Mouse (Mus musculus) ovary, postnatal 36 days (tissue): Measurements from ENCODE around the gene Slc6a3.
A peak's percentile ranks its signal among the peaks of the same experiment; 100 is the strongest.

Experiments used
- DNase-seq: peaks from one replicate; pipeline ENCODE4 v3.0.0; 2022; ENCODE audit warnings: low spot score, mixed read lengths

The Slc6a3 gene

DNA sequence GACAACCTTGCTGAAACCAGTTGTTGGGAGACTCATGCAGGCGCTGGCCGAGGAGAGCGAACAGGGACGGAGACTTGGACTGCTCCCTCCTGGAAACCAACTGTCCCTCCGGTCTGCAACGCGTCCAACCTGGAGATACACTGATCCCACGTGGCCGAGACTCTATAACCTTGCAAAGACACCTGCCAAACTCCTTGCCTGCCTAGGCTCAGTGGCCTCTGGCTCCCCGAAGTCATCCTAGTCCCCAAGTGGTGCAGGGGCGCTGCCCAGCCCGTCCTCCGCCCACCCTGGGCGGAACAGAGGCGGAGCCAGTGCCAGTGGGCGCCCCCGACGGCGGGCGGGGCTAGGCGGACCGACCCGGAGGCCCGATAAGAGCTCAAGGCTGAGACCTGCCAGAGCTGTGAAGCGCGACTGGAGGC is at the start of gene Slc6a3:
Gene Slc6a3, plus strand, starts transcription at position 345 of the 419 bp plus-strand sequence.
- peak; percentile 72 for DNase-seq

DNA sequence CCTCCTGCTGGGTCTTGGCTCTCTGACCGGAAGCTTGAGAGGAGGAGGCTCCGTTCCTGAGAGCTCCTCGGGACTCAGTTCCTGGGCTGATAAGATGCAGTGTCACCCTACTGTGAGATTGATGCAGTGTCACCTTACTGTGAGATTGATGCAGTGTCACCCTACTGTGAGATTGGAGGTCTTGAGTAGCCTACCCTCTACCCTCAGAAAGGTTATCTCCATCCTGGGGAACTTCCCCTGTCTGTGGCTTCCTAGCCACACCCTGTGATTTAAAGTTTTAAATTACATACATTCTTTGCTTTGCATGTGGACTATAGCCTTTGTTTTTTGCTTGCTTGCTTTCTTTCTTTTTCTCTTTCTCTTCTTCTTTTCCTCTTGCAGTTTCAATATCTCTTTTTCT is 48.4 kb upstream of the Slc6a3 start:
- no peak for DNase-seq

DNA sequence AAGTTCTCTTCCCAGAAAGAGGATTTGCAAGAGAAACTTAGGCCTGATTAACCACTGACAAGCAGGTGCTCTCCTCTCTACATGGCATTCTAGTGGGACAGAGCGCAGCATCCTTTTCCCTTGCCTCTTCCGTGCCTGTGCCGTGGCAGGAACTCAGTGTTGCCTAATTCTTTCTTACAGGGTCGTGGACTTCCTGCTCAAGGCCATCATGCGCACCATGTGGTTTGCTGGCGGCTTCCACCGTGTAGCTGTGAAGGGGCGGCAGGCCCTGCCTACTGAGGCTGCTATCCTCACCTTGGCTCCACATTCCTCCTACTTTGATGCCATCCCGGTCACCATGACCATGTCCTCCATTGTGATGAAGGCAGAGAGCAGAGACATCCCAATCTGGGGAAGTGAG is 47.8 kb upstream of the Slc6a3 start:
- no peak for DNase-seq

DNA sequence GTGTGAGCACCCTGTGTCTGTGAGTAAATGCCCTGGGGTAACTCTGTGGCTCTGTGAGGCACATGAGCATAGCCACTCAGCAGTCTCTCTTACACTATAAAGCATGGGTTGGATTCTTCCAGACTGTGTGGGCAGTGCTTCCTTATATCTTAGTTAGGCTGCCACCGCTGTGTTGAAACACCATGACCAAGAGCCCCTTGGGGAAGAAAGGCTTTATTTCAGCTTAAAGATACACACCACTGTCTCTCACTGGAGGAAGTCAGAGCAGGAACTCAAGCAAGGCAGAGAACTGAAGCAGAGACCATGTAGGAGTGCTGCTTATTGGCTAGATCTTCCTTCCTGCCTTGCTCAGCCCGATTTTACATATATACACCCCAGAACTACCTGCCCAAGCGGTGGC is 46.6 kb upstream of the Slc6a3 start:
- DNase-seq, result no peak

DNA sequence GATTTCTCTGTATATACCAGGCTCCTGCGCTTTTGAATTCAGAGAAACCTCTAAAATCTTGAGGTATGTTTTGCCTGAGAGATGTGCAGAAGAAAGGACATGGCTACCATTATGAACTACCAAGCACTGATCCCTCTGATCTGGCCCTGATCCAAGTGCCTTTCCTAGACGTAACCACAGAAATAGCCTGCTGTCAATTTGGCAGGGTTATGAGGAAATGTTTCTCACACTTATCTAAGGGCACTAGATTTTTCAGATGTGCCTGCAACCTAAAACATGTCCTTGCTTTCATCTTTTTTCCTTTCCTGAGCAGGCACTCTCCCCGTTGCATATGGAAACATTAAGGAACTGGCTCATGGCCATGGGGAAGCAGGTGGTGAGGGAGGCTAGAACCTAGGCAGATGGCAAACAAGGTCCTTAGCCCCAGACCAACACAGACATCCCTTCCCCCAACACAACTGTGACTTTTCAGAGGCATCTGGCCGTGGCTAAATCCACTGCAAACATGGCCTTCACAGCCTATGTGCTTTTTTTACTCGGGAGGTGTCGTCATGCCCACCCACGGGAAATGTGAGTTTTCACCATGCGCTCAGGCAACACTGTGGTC is 45.9 kb upstream of the Slc6a3 start:
- no peak for DNase-seq

DNA sequence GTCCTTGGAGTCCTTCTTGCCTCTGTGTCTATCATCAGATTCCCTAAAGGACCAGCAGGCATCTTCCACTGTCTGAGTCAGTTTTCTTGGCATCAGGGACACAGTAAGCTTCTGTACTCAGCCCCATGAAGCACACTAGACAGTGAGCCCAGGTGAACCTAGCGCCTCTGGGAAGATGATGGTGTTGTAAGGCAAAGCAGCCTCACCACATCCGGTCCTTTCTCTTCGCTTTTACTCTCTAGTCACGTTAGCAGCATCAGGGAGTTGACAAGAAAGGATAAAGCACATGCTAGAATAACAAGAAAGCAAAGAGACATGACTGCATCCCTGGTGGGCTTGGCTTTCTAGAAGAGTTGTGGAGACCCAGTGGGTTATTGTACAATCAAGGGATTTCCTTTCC is 43.4 kb upstream of the Slc6a3 start:
- DNase-seq, result no peak

DNA sequence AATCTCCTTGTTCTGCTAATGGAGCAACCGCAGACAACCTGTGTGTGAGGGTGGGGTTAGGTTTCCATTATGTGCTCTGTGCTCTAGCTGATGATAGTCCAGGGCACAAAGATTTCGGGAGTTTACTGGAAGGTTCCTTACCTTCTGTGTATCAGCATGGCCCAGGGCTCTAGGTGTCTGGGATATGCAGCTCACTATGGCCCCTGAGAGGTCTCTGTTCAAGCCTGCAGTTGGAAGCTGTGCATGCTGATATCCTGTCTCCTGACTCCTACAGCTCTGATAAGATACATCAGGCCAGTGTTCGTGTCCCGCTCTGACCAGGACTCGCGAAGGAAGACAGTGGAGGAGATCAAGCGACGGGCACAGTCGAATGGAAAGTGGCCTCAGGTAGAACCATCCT is 42.0 kb upstream of the Slc6a3 start:
- DNase-seq, result no peak

DNA sequence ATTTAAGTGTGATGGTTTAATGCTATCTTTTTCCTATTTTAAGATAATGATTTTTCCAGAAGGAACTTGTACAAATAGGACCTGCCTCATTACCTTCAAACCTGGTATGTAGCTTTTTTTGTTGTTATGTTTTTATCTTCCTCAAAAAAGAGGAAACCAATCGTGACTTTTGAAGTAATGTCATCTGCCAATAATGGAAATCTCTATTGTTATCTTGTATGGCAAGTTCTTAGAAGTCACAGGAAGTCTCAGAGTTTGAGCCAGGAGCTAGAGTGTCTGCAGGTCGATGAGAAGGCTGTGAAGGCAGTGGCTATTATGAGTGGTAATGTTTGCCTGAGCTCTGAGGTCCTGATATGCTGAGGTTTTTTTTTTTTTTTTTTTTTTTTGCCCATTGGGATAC is 40.4 kb upstream of the Slc6a3 start:
- no peak for DNase-seq

DNA sequence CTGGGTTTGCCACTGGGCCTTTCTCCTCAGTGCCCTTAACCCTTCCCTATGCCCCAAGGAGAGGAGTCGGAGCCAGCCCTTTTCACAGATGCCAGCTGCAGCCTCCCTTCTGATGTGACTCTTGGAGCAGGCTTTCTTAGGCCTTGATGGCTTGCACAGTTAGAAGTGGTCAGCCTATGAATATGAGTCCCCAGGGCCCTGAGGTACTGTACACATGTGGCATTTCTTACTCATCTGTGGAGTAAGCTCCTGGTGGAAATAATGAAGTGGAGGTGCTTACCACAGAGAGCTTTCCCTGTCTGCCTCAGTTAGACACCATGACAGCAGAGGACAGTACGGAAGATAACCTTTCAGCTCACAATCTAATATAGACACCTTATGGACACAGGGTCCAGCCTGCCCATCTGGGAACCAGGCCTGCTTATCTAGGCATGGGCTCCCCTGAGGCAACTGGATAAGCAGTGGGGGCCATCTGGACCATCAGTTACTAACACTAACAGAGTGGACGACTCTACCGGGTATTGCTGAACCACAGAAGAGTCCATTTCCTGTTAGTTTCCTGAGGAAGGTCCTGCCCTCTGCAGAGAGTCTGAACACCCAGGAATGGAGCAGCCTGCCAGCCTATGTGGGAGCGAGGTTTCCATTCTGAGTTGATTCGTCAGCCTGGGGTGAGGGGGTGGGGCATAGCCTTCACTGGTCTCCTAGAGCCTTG is 36.5 kb upstream of the Slc6a3 start:
- no peak for DNase-seq

DNA sequence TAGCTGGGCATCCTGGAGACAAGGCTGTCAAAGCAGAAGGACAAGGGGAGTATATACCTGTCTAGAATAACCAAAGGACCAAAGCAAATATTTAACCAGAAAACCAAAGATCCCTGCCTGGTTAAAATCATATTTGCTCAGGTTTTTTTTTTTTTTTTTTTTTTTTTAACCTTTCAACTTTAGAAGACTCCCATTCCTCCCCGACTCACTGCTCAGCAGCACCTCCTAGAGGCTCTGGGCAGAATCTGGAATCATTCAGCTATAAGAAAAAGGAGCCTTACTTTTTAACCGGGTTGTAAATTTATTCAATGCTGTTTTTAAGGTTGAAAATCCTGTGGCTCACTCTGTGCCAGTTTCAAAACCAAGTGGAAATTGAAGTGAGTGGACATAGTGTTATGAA is 33.8 kb upstream of the Slc6a3 start:
- no peak for DNase-seq

DNA sequence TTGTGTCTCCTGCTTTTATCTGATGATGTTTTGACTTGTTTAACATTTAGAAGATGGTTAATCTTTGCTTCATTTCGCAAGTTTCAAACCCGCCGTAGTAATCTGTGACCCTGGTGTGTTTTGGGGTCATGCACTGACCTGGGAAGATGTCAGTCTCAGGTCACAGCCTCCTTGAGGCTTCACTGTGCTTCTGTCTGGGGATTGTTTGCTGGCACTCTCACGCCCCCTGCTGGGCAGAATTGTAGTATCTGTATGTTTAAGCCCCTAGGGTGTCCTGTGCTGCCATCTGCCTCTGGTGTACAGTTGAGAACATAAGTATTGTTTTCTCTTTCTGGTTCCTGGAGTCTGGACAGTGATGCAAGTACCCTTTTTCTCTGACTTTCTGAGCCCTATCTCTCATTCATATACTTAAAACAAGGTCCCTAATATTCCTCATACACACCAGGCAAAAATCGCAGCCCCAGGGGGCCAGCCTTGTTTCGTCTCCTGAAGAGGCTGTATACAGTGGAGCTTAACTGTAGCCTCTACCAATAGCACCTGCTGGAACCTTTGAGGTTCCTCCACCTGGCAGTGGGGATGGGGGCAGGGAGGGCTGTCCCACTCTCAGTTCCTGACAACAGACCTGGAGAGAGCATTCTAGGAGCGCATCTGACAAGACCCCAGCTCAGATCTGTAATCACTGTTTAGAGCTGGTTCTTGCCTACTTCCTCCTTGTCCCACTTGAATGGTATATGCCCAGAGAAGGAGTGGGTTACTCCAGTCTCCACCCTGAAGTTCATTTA is 30.7 kb upstream of the Slc6a3 start:
- DNase-seq, result peak; percentile 77

DNA sequence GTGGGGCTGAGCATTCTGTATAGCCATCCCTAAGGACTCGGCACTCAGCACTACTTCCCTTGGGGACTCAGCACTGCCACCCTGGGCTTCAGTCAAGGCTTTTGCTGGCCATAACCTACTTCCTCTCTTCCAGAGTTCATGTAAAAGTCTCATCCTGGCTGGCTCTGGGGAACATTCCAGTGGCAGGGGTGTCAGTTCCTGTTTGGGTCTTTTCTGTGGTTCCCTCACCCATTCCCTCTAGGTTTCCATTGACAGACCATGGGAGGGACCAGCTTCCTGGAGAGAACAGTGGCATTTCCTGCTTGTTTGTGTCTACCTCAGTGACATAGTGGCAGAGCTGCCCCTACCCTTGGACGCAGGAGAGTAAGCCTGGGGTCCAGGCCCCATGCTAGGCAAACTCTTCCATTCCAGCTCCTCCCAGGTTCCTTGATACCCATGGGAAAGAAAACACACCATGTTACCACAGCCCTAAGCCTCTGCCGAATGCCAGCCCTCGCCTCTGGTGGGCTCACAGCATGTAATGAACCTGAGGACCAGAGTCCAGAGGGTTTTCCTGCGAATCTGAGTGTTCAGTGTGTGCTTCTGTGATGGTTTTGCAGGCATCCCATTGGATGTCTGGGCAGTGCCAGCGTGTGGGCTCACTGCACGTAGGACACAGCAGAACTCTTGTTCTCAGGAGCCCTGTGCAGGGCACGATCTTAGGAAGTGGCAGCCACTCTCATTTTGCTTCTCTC is 27.6 kb upstream of the Slc6a3 start:
- no peak for DNase-seq

DNA sequence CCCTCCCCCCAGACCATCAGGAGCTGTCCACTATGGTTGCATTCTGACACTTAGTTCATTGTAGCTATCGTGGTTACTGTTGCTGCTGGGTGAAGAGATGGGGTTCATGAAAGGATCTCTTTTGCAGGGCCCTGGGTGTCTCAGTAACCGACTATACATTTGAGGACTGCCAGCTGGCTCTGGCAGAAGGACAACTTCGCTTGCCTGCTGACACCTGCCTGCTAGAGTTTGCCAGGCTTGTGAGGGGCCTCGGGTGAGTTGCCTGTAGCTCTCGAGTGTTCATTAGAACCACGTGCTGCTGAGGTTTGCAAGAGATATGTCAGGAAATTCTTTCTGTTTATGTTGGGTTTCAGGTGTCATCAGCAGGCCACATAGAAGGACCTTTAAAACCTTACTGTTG is 26.7 kb upstream of the Slc6a3 start:
- no peak for DNase-seq

DNA sequence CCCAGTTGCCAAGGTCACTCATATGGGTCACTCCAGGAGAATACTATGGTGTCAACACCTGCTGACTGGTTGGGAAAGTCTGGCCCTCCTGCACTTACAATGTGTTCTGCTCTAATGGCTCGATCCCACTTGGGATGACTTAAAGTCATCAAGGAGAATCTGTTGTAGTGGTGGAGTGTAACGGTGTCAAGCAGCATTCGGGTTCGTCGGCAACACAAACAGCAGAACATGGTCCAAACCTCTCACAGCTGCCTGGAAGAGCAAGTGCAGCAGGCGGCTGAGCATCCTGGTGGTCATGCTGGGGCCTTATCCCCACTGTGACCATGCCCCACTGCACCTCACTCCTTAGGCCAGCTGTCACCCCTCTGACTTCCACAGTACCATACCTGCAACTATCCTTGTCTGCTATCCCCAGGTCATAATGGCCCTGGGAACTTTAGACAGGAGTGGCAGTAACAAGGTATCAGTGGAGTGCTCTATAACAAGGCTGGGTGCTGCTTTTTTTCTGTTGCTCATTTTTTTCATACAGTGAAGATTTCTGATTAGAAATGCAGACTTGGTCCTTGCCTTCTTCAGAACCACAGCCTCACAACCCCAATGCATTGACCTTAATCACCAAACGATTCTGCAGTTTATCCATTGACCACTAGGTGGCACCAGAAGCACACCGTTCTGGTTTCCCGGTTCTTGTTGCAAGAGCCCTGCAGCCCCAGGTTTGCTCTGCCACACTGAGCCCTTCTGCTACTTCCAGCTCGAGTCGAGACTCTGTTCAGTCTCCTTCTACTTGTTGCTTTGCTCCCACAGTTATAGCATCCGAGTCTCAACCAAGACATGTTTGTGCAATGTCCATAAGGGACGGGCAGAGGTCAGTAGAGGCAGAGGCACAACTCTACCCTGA is 23.5 kb upstream of the Slc6a3 start:
- peak; percentile 43 for DNase-seq

DNA sequence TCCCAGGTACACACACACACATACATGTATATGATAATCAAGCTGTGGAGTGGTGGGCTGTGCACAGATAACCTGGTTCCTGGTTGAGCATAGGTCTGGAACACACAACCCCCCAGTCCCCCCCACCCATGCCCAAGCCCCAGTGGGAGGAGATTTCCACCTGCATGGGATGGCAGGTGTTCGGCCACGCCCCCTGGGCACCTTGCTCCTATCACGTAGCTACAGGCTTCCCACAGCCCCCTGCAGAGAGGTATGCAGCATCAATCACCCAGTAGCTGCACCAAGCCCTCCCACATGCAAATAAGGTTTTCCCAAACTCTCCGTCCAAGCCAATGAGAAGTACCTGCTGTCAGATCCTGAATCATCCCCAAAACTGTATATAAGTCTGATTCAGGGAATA is 19.7 kb upstream of the Slc6a3 start:
- no peak for DNase-seq

DNA sequence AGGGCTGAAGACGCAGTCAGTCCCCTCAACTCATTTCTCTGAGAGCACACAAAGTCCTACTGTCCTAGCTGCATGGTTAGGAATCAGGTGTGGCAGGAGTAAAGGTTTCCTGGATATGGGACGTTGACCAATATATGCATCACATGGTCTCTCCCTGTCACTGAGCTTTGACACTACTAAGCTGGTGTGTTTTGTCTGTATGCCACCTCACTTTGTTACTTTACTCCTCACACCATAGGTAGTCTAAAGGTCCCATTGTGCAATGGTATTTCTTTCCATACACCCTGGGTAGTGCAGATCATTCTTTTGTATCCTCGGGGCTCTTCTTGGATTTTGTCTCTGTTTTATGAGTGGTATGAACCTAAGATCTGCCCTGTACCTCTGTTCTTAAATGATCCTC is 2.8 kb upstream of the Slc6a3 start:
- no peak for DNase-seq

DNA sequence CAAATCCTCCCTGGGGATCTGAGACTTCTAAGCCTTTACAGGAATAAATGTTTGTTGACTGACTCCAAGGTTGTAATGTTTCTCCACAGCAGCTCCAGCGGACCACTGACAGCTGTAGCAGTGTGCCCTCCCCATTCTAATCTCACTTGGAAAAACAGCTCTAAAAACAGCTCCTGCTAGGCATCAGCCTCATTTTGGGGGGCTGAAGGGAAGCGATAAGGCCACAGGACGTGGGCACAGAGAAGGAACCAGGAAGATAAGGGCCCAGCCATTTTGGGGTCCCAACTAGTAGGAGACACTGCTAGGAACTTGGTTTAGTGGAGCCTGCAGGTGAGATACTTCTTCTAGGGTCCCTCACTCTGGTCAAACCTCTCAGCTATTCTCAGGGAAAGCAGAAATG is 1.3 kb upstream of the Slc6a3 start:
- no peak for DNase-seq

DNA sequence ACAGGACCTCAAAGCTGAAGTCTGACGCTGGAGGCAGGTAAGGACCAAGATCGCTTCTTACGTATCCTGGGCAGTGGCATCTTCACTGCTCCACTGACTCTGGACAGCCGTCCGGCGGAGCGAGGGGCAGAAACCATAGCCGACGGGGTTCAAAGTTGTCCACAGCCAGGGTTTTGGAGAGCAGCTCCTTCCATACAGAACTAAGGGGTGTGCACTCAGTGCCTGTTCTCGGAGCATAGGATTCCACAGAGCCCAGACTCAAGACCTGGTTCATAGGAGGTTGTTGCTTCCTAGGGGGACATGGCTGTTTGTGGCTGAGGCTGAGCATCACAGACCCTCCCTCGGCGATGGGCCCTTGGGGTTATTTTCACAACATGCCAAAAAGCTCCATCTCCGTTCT is 277 bp downstream of the Slc6a3 start:
- DNase-seq, result no peak

DNA sequence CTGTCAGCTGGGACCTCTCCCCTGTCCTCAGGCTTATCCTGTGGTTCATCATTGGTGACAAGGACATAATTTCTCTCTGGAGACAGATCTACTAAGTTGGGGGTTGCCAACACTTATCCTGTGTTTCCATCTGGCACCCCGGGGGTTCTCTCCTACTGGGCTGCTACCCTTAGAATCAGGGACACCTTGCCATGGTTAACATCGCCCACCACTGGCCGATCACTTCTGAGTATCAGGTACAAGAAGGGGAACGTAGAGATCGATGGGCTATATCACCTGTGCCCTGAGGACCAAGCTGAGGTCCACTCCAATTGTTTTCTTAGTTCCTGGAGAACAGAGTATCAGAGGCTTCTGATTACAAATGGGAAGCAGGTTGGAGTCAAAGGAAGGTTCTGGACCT is 27.7 kb downstream of the Slc6a3 start:
- no peak for DNase-seq

DNA sequence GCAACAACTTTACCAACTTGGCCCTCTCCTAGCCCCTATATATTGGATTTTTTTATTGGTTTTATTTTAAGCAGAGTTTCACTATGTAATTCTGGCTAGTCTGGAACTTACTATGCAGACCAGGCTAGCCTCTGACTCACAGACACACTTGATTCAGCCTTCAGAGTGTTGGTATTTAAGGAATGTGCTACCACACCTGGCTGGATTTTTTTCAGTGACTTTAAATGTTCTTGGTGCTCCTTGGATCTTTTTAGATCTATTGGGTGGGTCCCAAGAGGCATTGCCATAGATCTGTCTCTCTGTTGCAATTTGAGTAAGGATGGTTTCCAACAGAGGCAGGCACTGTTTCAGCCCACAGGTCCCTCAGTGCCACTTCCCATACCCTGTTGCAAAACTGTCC is 38.5 kb downstream of the Slc6a3 start:
- DNase-seq, result no peak

DNA sequence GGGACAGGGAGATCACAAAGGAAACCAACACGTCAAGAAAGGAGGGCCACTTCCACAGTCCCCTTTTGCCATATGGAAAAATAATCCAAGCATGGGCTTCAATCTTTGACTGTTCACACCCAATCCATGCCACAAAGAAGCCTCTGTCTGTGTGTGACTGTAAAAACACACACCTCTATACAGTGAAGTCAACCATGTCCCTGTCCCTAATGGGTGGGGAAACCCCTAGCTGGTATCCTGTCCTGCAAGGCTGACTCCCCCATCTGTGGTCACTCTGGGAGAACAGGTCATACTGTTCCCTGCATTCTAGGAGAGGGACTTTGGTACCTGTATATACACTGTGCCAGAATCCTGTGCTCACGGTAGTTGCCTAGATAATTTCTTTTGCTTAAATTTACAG is 40.7 kb downstream of the Slc6a3 start:
- no peak for DNase-seq

DNA sequence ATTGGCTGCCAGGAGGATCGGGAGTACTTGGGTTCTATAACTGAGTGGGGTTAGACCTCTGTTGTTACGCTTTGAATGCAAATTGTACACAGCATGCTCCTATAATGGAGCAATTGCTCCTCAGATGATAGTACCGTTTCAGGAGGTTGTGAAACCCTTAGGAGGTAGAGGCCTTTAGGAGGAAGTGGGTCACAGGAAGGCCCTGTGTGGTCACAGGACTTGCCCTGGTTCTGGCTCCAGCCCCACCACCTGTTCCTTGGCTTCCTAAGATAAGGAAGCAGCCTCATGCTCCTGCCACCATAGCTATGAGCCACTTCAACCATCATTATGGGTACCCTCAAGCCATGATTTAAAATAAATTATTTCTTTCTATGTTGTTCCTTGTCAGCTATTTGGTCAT is 54.9 kb downstream of the Slc6a3 start:
- DNase-seq, result no peak
